Mouse (Mus musculus) myocyte (in vitro differentiated cells): Measurements from ENCODE around the gene Tes.

Experiments
- CEBPB ChIP-seq: IDR thresholded peaks from 2 replicates; pipeline ENCODE4 v1.6.1; 2011; ENCODE audit warnings: mild to moderate bottlenecking, moderate library complexity; ENCODE audit not compliant: poor library complexity, insufficient read depth, severe bottlenecking
- E2F4 ChIP-seq: IDR thresholded peaks from one replicate; pipeline ENCODE4 v1.6.1; 2011; ENCODE audit warnings: mild to moderate bottlenecking, control low read depth, moderate library complexity; ENCODE audit not compliant: insufficient read depth
- POLR2A ChIP-seq: IDR thresholded peaks from one replicate; pipeline ENCODE4 v1.6.1; 2011; ENCODE audit warnings: low read depth, mild to moderate bottlenecking, control low read depth, moderate library complexity; ENCODE audit not compliant: insufficient read length
- POLR2AphosphoS2 ChIP-seq: IDR thresholded peaks from one replicate; pipeline ENCODE4 v1.6.1; 2011; ENCODE audit warnings: low read depth, control low read depth; ENCODE audit not compliant: insufficient read length
- SRF ChIP-seq: IDR thresholded peaks from one replicate; pipeline ENCODE4 v1.6.1; 2011; ENCODE audit warnings: low read depth; ENCODE audit not compliant: control insufficient read depth, insufficient read length

GRCm38 (mm10) chr6:17034095-17034494 lies 30.9 kb upstream of the Tes start:
- TF ChIP-seq E2F4: no peak
- no peak for TF ChIP-seq POLR2A
- TF ChIP-seq SRF: no peak
- TF ChIP-seq POLR2AphosphoS2: no peak
- no peak for TF ChIP-seq CEBPB
